Mouse (Mus musculus): ENCODE measurements around the gene Orm3.

DNA sequence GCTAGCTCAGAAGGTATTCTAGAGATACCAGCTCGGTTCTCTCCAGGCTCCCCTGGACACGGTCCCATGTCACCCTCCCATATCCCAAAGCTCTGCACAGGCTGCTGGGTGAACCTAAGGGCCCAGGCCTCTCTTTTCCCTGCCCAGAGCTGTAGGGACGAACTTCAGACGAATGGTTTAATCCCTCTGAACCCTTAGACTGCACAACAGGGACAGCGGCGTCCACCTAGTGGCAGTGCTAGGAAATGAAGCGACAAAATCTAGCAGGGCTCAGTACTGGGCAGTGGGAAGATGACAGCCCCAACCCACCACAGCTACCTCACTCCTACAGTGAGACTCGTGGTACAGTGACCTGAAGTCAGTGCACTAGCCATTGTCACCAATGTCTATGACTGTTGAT, 52.7 kb downstream of the Orm3 start:
- TF ChIP-seq POLR2A (IDR thresholded peaks at IDR 0.05; ENCODE audit: insufficient read length, low read depth) (peak; percentile 29), POLR2AphosphoS2 (IDR thresholded peaks at IDR 0.05; ENCODE audit: insufficient read length, low read depth) (peak; percentile 22), USF1 (IDR thresholded peaks at IDR 0.05; ENCODE audit: low read depth) (no peak), E2F4 (IDR thresholded peaks at IDR 0.05; ENCODE audit: insufficient read depth) (no peak), MYOG (IDR thresholded peaks at IDR 0.05; ENCODE audit: control insufficient read depth in 1 of 3, insufficient read depth in 1 of 3, insufficient read length in 2 of 3, low read depth in 2 of 3) (no peak), CEBPB (IDR thresholded peaks at IDR 0.05; ENCODE audit: insufficient read depth, poor library complexity, severe bottlenecking) (no peak), TCF12 (IDR thresholded peaks at IDR 0.05; ENCODE audit: insufficient read depth, poor library complexity, severe bottlenecking) (no peak), REST (IDR thresholded peaks at IDR 0.05; ENCODE audit: insufficient read depth, insufficient read length) (no peak), MYOD1 (IDR thresholded peaks at IDR 0.05; ENCODE audit: control insufficient read depth in 1 of 3, insufficient read length in 2 of 3, low read depth in 2 of 3) (no peak), SRF (IDR thresholded peaks at IDR 0.05; ENCODE audit: control insufficient read depth, insufficient read length, low read depth) (no peak)
